Mouse (Mus musculus): Measurements from ENCODE around the gene Macf1. TPM values are rescaled to one million over a fixed set of nuclear protein-coding genes. Genes with fewer than 3 reads are reported as not detected.

Gene Macf1
- polyA plus RNA-seq, 1 experiment from 2014 or later: 69.9 TPM

- ATAC-seq (ENCODE audit: insufficient number of reproducible peaks, low FRiP score): no peak
- Histone ChIP-seq H3K27ac (ENCODE audit: poor library complexity, severe bottlenecking) (no peak overlapping the region), H3K4me3 (no peak overlapping the region), H3K27me3 (replicated peaks) (no peaks in the 10 kb centered on the region), H3K36me3 (peaks cover 67% of the 10 kb centered on the region), H3K9ac (no peak overlapping the region), H3K4me1 (replicated peaks) (peaks cover 6% of the 10 kb centered on the region; the same call in 1 of the 2 replicates), H3K9me3 (replicated peaks) (no peaks in the 10 kb centered on the region), H3K4me2 (no peak overlapping the region)
- 56% methylated on average over 5 of the region's 5 CpGs for WGBS
Measured at GRCm38 (mm10) chr4:123438414-123438813, 245.7 kb downstream of the Macf1 start.

GRCm38 (mm10) chr4:123433171-123433570 is 251.0 kb downstream of the Macf1 start:
- H3K4me2 ChIP-seq: no peak overlapping the region
- 91% methylated on average over 3 of the region's 3 CpGs for WGBS
- H3K4me3 ChIP-seq: no peak overlapping the region
- H3K27me3 ChIP-seq (replicated peaks): no peaks in the 10 kb centered on the region
- H3K27ac ChIP-seq (ENCODE audit: poor library complexity, severe bottlenecking): no peak overlapping the region
- H3K4me1 ChIP-seq (replicated peaks): peaks cover 7% of the 10 kb centered on the region
- no peak overlapping the region for H3K9ac ChIP-seq
- peaks cover 59% of the 10 kb centered on the region for H3K36me3 ChIP-seq
- H3K9me3 ChIP-seq (replicated peaks): no peaks in the 10 kb centered on the region
- no peak for ATAC-seq (ENCODE audit: insufficient number of reproducible peaks, low FRiP score)

GRCm38 (mm10) chr4:123431936-123432335 is 252.2 kb downstream of the Macf1 start:
- Histone ChIP-seq H3K9ac (no peak overlapping the region), H3K36me3 (peaks cover 54% of the 10 kb centered on the region), H3K4me3 (no peak overlapping the region), H3K9me3 (replicated peaks) (no peaks in the 10 kb centered on the region), H3K27me3 (replicated peaks) (no peaks in the 10 kb centered on the region), H3K4me1 (replicated peaks) (peaks cover 20% of the 10 kb centered on the region), H3K27ac (ENCODE audit: poor library complexity, severe bottlenecking) (no peak overlapping the region), H3K4me2 (no peak overlapping the region)
- ATAC-seq (ENCODE audit: insufficient number of reproducible peaks, low FRiP score): no peak
- 76% methylated on average over 12 of the region's 12 CpGs for WGBS

- H3K9ac ChIP-seq: no peak overlapping the region
- no peak overlapping the region for H3K4me3 ChIP-seq
- H3K36me3 ChIP-seq: peaks cover 32% of the 10 kb centered on the region
- no peak for ATAC-seq (ENCODE audit: insufficient number of reproducible peaks, low FRiP score)
- H3K4me1 ChIP-seq (replicated peaks): peaks cover 46% of the 10 kb centered on the region
- H3K27me3 ChIP-seq (replicated peaks): no peaks in the 10 kb centered on the region
- H3K9me3 ChIP-seq (replicated peaks): no peaks in the 10 kb centered on the region
- WGBS: 52% methylated on average over 5 of the region's 5 CpGs
- H3K27ac ChIP-seq (ENCODE audit: poor library complexity, severe bottlenecking): peak overlapping the region; percentile 48; the same call in 1 of the 2 replicates
- no peak overlapping the region for H3K4me2 ChIP-seq
Measured at GRCm38 (mm10) chr4:123427900-123428684, 256.1 kb downstream of the Macf1 start.

GRCm38 (mm10) chr4:123427271-123427899 is 256.8 kb downstream of the Macf1 start:
- H3K4me3 ChIP-seq: no peak overlapping the region
- H3K36me3 ChIP-seq: peaks cover 25% of the 10 kb centered on the region
- ATAC-seq (ENCODE audit: insufficient number of reproducible peaks, low FRiP score): no peak
- H3K27ac ChIP-seq (ENCODE audit: poor library complexity, severe bottlenecking): peak overlapping the region; percentile 48
- H3K27me3 ChIP-seq (replicated peaks): no peaks in the 10 kb centered on the region
- peaks cover 52% of the 10 kb centered on the region for H3K4me1 ChIP-seq (replicated peaks)
- H3K4me2 ChIP-seq: no peak overlapping the region
- no peak overlapping the region for H3K9ac ChIP-seq
- no peaks in the 10 kb centered on the region for H3K9me3 ChIP-seq (replicated peaks)
- 74% methylated on average over 9 of the region's 9 CpGs for WGBS

- Histone ChIP-seq H3K4me3 (no peak overlapping the region), H3K9ac (no peak overlapping the region), H3K4me1 (replicated peaks) (peaks cover 52% of the 10 kb centered on the region), H3K27ac (ENCODE audit: poor library complexity, severe bottlenecking) (peak overlapping the region; percentile 82; the same call in 1 of the 2 replicates), H3K27me3 (replicated peaks) (no peaks in the 10 kb centered on the region), H3K4me2 (no peak overlapping the region), H3K36me3 (peaks cover 19% of the 10 kb centered on the region), H3K9me3 (replicated peaks) (no peaks in the 10 kb centered on the region)
- WGBS: 81% methylated on average over 10 of the region's 10 CpGs
- ATAC-seq (ENCODE audit: insufficient number of reproducible peaks, low FRiP score): no peak
Measured at GRCm38 (mm10) chr4:123426429-123427080, 257.6 kb downstream of the Macf1 start.

- Histone ChIP-seq H3K4me2 (peak overlapping the region; percentile 23), H3K27ac (ENCODE audit: poor library complexity, severe bottlenecking) (peak overlapping the region; percentile 82), H3K4me3 (no peak overlapping the region), H3K4me1 (replicated peaks) (peaks cover 52% of the 10 kb centered on the region), H3K27me3 (replicated peaks) (no peaks in the 10 kb centered on the region), H3K9ac (no peak overlapping the region), H3K36me3 (peaks cover 15% of the 10 kb centered on the region), H3K9me3 (replicated peaks) (no peaks in the 10 kb centered on the region)
- 8% methylated on average over 1 of the region's 1 CpGs for WGBS
- peak; percentile 72 for ATAC-seq (ENCODE audit: insufficient number of reproducible peaks, low FRiP score)
Measured at GRCm38 (mm10) chr4:123425672-123426272, 258.4 kb downstream of the Macf1 start.

- peaks cover 8% of the 10 kb centered on the region; the same call in 1 of the 2 replicates for H3K36me3 ChIP-seq
- ATAC-seq (ENCODE audit: insufficient number of reproducible peaks, low FRiP score): no peak
- H3K9me3 ChIP-seq (replicated peaks): no peaks in the 10 kb centered on the region
- H3K4me2 ChIP-seq: no peak overlapping the region
- H3K27me3 ChIP-seq (replicated peaks): no peaks in the 10 kb centered on the region
- no peak overlapping the region for H3K4me3 ChIP-seq
- peaks cover 52% of the 10 kb centered on the region for H3K4me1 ChIP-seq (replicated peaks)
- no peak overlapping the region for H3K9ac ChIP-seq
- H3K27ac ChIP-seq (ENCODE audit: poor library complexity, severe bottlenecking): peak overlapping the region; percentile 52; the same call in 1 of the 2 replicates
- WGBS: 88% methylated on average over 2 of the region's 2 CpGs
Measured at GRCm38 (mm10) chr4:123424050-123424449, 260.1 kb downstream of the Macf1 start.

GRCm38 (mm10) chr4:123422828-123423227 is 261.3 kb downstream of the Macf1 start:
- no peaks in the 10 kb centered on the region for H3K27me3 ChIP-seq (replicated peaks)
- peak; percentile 77 for ATAC-seq (ENCODE audit: insufficient number of reproducible peaks, low FRiP score)

GRCm38 (mm10) chr4:123418032-123418431 is 266.1 kb downstream of the Macf1 start:
- ATAC-seq (ENCODE audit: insufficient number of reproducible peaks, low FRiP score): no peak
- no peak overlapping the region for H3K9ac ChIP-seq
- H3K36me3 ChIP-seq: no peaks in the 10 kb centered on the region
- H3K4me1 ChIP-seq (replicated peaks): peaks cover 29% of the 10 kb centered on the region
- H3K27me3 ChIP-seq (replicated peaks): no peaks in the 10 kb centered on the region
- no peak overlapping the region for H3K27ac ChIP-seq (ENCODE audit: poor library complexity, severe bottlenecking)
- no peak overlapping the region for H3K4me3 ChIP-seq
- no peaks in the 10 kb centered on the region for H3K9me3 ChIP-seq (replicated peaks)
- no peak overlapping the region for H3K4me2 ChIP-seq
- 72% methylated on average over 3 of the region's 3 CpGs for WGBS

More at GRCm38 (mm10) chr4:123422828-123423227, 261.3 kb downstream of the Macf1 start:
- WGBS: 23% methylated on average over 6 of the region's 6 CpGs
- peak overlapping the region; percentile 71 for H3K27ac ChIP-seq (ENCODE audit: poor library complexity, severe bottlenecking)
- H3K9ac ChIP-seq: no peak overlapping the region
- no peak overlapping the region for H3K4me2 ChIP-seq
- no peaks in the 10 kb centered on the region for H3K9me3 ChIP-seq (replicated peaks)
- H3K4me1 ChIP-seq (replicated peaks): peaks cover 47% of the 10 kb centered on the region
- H3K36me3 ChIP-seq: peaks cover 8% of the 10 kb centered on the region; the same call in 1 of the 2 replicates
- H3K4me3 ChIP-seq: no peak overlapping the region

- 68% methylated on average over 1 of the region's 3 CpGs for WGBS
Measured at GRCm38 (mm10) chr4:123417478-123417877, 266.7 kb downstream of the Macf1 start.

More at GRCm38 (mm10) chr4:123417478-123417877, 266.7 kb downstream of the Macf1 start:
- no peak for ATAC-seq (ENCODE audit: insufficient number of reproducible peaks, low FRiP score)
- no peaks in the 10 kb centered on the region for H3K27me3 ChIP-seq (replicated peaks)
- H3K4me1 ChIP-seq (replicated peaks): peaks cover 29% of the 10 kb centered on the region
- H3K4me2 ChIP-seq: no peak overlapping the region
- no peak overlapping the region for H3K9ac ChIP-seq
- no peak overlapping the region for H3K27ac ChIP-seq (ENCODE audit: poor library complexity, severe bottlenecking)
- H3K9me3 ChIP-seq (replicated peaks): no peaks in the 10 kb centered on the region
- H3K4me3 ChIP-seq: no peak overlapping the region
- no peaks in the 10 kb centered on the region for H3K36me3 ChIP-seq
